Mouse (Mus musculus): Measurements from ENCODE around the gene Fau. TPM values are rescaled to one million over a fixed set of nuclear protein-coding genes. Genes with fewer than 3 reads are reported as not detected.

The Fau gene
- total and polyA plus RNA-seq, 2 experiments from 2014 or later = 494 to 625 TPM

- Histone ChIP-seq H3K4me3 (ENCODE audit: low read depth, low read length) (peak overlapping the region; percentile 65), H3K4me1 (ENCODE audit: insufficient read depth, low read length) (peaks cover 10% of the 10 kb centered on the region), H3K27me3 (ENCODE audit: insufficient read depth, low read length) (no peaks in the 10 kb centered on the region), H3K9me3 (ENCODE audit: low read length) (no peaks in the 10 kb centered on the region), H3K27ac (ENCODE audit: low read depth, low read length) (no peak overlapping the region), H3K9ac (replicated peaks; ENCODE audit: low read length, poor library complexity, severe bottlenecking) (peak overlapping the region; percentile 80; the same call in 1 of the 2 replicates), H3K36me3 (ENCODE audit: insufficient read depth, low read length) (peaks cover 48% of the 10 kb centered on the region), H3K4me2 (ENCODE audit: low read depth, low read length, poor library complexity, severe bottlenecking) (peak overlapping the region; percentile 97)
- ATAC-seq (ENCODE audit: low FRiP score) = no peak
- no peak for DNase-seq (ENCODE audit: low spot score)
- 86% methylated on average over 8 of the region's 8 CpGs for WGBS
- TF ChIP-seq CTCF (IDR thresholded peaks at IDR 0.05) = no peak
Measured at GRCm38 (mm10) chr19:6047899-6048166, 9.8 kb upstream of the Fau start.

DNA sequence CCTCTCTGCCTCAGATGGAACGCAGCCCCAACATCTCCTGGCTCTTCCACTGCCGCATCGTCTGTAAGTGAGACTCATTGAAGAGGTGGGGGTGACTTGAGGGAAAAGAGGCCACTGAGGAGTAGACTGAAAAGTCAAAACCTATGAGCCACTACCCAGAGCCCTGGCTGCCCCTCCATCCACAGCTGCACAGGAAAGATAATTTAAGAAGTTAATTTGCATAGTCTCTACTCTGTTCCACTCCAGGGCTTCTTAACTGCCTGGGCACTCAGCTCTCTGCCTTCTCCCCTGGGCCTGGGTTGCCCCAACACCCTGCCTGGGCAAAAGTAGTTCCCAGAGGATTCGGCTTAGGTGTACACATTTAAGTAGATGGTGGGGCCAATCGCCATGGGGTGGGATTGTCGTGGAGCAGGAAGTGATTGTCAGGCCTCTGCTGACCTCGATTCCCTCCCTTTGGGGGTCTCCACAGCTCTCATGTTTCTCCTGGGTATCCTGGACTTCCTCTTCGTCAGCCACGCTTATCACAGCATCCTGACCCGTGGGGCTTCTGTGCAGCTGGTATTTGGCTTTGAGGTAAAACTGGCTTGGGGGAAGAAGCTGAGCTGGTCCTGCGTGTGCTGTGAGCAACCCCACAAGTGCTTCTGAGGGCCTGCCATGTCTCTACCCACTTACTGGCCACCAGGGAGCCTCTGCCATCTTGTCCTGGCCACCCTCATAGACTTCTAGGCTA is 8.8 kb upstream of the Fau start:
- Histone ChIP-seq H3K9me3 (ENCODE audit: low read length) (no peaks in the 10 kb centered on the region), H3K36me3 (ENCODE audit: insufficient read depth, low read length) (peaks cover 56% of the 10 kb centered on the region), H3K4me1 (ENCODE audit: insufficient read depth, low read length) (peaks cover 10% of the 10 kb centered on the region), H3K27ac (ENCODE audit: low read depth, low read length) (no peak overlapping the region), H3K4me2 (ENCODE audit: low read depth, low read length, poor library complexity, severe bottlenecking) (no peak overlapping the region), H3K27me3 (ENCODE audit: insufficient read depth, low read length) (no peaks in the 10 kb centered on the region), H3K9ac (replicated peaks; ENCODE audit: low read length, poor library complexity, severe bottlenecking) (no peak overlapping the region), H3K4me3 (ENCODE audit: low read depth, low read length) (no peak overlapping the region)
- DNase-seq (ENCODE audit: low spot score) (no peak), ATAC-seq (ENCODE audit: low FRiP score) (no peak)
- WGBS = 86% methylated on average over 11 of the region's 11 CpGs
- no peak for TF ChIP-seq CTCF (IDR thresholded peaks at IDR 0.05)

DNA sequence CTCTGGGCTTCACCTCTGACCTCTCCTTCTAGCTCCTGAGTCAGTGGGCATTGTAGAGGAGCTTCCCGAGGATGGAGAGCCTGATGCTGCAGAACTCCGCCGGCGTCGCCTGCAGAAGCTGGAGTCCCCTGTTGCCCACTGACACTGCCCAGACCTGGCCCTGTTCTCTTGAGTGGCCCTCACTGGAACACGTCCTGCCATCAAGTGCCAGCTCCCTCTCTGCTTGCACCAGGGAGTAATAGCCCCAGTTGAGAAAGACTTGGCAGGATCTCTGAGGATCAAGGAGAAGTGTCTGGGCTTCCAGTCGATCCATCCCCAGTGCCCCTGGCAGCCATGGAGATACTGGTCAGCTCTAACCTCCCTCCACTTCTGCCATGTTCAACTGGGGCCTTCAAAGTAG is 5.1 kb upstream of the Fau start:
- Histone ChIP-seq H3K27ac (ENCODE audit: low read depth, low read length) (no peak overlapping the region), H3K27me3 (ENCODE audit: insufficient read depth, low read length) (no peaks in the 10 kb centered on the region), H3K4me1 (ENCODE audit: insufficient read depth, low read length) (0 out of 2 replicates have a peak, but pooled peaks cover 7% of the 10 kb centered on the region), H3K4me2 (ENCODE audit: low read depth, low read length, poor library complexity, severe bottlenecking) (no peak overlapping the region), H3K4me3 (ENCODE audit: low read depth, low read length) (no peak overlapping the region), H3K9me3 (ENCODE audit: low read length) (no peaks in the 10 kb centered on the region), H3K36me3 (ENCODE audit: insufficient read depth, low read length) (peaks cover 61% of the 10 kb centered on the region), H3K9ac (replicated peaks; ENCODE audit: low read length, poor library complexity, severe bottlenecking) (no peak overlapping the region)
- ATAC-seq (ENCODE audit: low FRiP score) (no peak), DNase-seq (ENCODE audit: low spot score) (no peak)
- no peak for TF ChIP-seq CTCF (IDR thresholded peaks at IDR 0.05)
- 86% methylated on average over 7 of the region's 7 CpGs for whole genome bisulfite sequencing

DNA sequence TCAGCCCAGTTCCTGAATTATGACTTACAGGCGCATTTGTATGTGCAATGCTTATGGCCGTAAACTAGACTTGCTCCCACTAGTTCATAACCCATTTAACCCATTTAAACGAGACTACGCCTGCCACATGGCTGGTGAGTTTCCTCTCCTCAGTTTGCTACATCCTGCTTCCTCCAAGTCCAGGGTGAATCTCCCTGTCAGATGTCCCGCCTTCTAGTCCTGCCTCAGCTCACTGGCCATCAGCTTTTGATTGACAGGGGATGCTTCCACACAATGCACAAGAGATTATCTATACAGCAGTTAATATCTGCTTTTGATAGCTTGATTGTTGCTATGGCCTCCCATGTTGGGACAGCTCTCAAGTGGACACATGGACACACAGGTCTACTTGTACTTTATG is 3.3 kb upstream of the Fau start:
- H3K4me2 ChIP-seq (ENCODE audit: low read depth, low read length, poor library complexity, severe bottlenecking) = no peak overlapping the region
- H3K27ac ChIP-seq (ENCODE audit: low read depth, low read length) = no peak overlapping the region
- 86% methylated on average over 5 of the region's 5 CpGs for WGBS
- no peak overlapping the region for H3K9ac ChIP-seq (replicated peaks; ENCODE audit: low read length, poor library complexity, severe bottlenecking)
- peaks cover 48% of the 10 kb centered on the region for H3K36me3 ChIP-seq (ENCODE audit: insufficient read depth, low read length)
- no peak overlapping the region for H3K4me3 ChIP-seq (ENCODE audit: low read depth, low read length)
- H3K27me3 ChIP-seq (ENCODE audit: insufficient read depth, low read length) = no peaks in the 10 kb centered on the region
- ATAC-seq (ENCODE audit: low FRiP score) (no peak), DNase-seq (ENCODE audit: low spot score) (no peak)
- peaks cover 6% of the 10 kb centered on the region; the same call in 1 of the 2 replicates for H3K4me1 ChIP-seq (ENCODE audit: insufficient read depth, low read length)
- H3K9me3 ChIP-seq (ENCODE audit: low read length) = no peaks in the 10 kb centered on the region
- no peak for TF ChIP-seq CTCF (IDR thresholded peaks at IDR 0.05)

- peaks cover 24% of the 10 kb centered on the region for H3K36me3 ChIP-seq (ENCODE audit: insufficient read depth, low read length)
- no peaks in the 10 kb centered on the region for H3K27me3 ChIP-seq (ENCODE audit: insufficient read depth, low read length)
- peaks cover 6% of the 10 kb centered on the region; the same call in 1 of the 2 replicates for H3K4me1 ChIP-seq (ENCODE audit: insufficient read depth, low read length)
- H3K4me3 ChIP-seq (ENCODE audit: low read depth, low read length) = peak overlapping the region; percentile 53
- TF ChIP-seq CTCF (IDR thresholded peaks at IDR 0.05) = no peak
- H3K27ac ChIP-seq (ENCODE audit: low read depth, low read length) = no peak overlapping the region
- DNase-seq (ENCODE audit: low spot score) (no peak), ATAC-seq (ENCODE audit: low FRiP score) (no peak)
- H3K4me2 ChIP-seq (ENCODE audit: low read depth, low read length, poor library complexity, severe bottlenecking) = peak overlapping the region; percentile 74
- H3K9ac ChIP-seq (replicated peaks; ENCODE audit: low read length, poor library complexity, severe bottlenecking) = peak overlapping the region; percentile 78
- 57% methylated on average over 4 of the region's 4 CpGs for WGBS
- H3K9me3 ChIP-seq (ENCODE audit: low read length) = no peaks in the 10 kb centered on the region
Measured at GRCm38 (mm10) chr19:6056696-6057095, 948 bp upstream of the Fau start.

- Histone ChIP-seq H3K4me1 (ENCODE audit: insufficient read depth, low read length) (peaks cover 13% of the 10 kb centered on the region), H3K27me3 (ENCODE audit: insufficient read depth, low read length) (no peaks in the 10 kb centered on the region), H3K36me3 (ENCODE audit: insufficient read depth, low read length) (peaks cover 7% of the 10 kb centered on the region), H3K9ac (replicated peaks; ENCODE audit: low read length, poor library complexity, severe bottlenecking) (peak overlapping the region; percentile 85), H3K4me2 (ENCODE audit: low read depth, low read length, poor library complexity, severe bottlenecking) (peak overlapping the region; percentile 85), H3K4me3 (ENCODE audit: low read depth, low read length) (peak overlapping the region; percentile 53), H3K9me3 (ENCODE audit: low read length) (no peaks in the 10 kb centered on the region), H3K27ac (ENCODE audit: low read depth, low read length) (no peak overlapping the region)
- DNase-seq (ENCODE audit: low spot score) = no peak
- 37% methylated on average over 5 of the region's 5 CpGs for WGBS
- ATAC-seq (ENCODE audit: low FRiP score) = no peak
- TF ChIP-seq CTCF (IDR thresholded peaks at IDR 0.05) = no peak
Measured at GRCm38 (mm10) chr19:6058513-6058912, 869 bp downstream of the Fau start.

Measured in midbrain, postnatal 0 days (tissue).